Mouse (Mus musculus) gastrocnemius, adult 8-10 months (tissue): ENCODE data around the gene Ehbp1l1. TPM values are rescaled to one million over a fixed set of nuclear protein-coding genes. Genes with fewer than 3 reads are reported as not detected.

ENCODE experiments used
- DNase-seq, 2 experiments: peaks; one replicate each; pipeline ENCODE4 v3.0.0; 2022; ENCODE audit warnings: low spot score in 2 of 2
- microRNA-seq: library from miRNA; unstranded; fragments of <30 nt; microRNA quantifications from one replicate; pipeline ENCODE4 v1.2.0, GENCODE M21; 2022
- total RNA-seq, 4 experiments: library from RNA; stranded (reverse); gene quantifications; 2 replicates each; pipeline ENCODE4 v1.2.4; 2022

Gene Ehbp1l1
- total RNA-seq, 4 experiments from 2014 or later, result 195 to 259 (median 242) TPM

GRCm38 (mm10) chr19:5684236-5684635, 41.9 kb downstream of the Ehbp1l1 start:
- DNase-seq, result no peak

- DNase-seq, result no peak
Observed at GRCm38 (mm10) chr19:5680432-5680831, 45.7 kb downstream of the Ehbp1l1 start.

- no peak for DNase-seq
Observed at GRCm38 (mm10) chr19:5668372-5668771, 57.7 kb downstream of the Ehbp1l1 start.

GRCm38 (mm10) chr19:5666386-5666785, 59.7 kb downstream of the Ehbp1l1 start:
- DNase-seq, result no peak

- no peak for DNase-seq
Observed at GRCm38 (mm10) chr19:5665465-5665864, 60.7 kb downstream of the Ehbp1l1 start.

GRCm38 (mm10) chr19:5664669-5665257, 61.4 kb downstream of the Ehbp1l1 start:
- DNase-seq, result no peak

GRCm38 (mm10) chr19:5662981-5663913, 62.9 kb downstream of the Ehbp1l1 start, which contains the start of gene Sipa1:
TSS of gene Sipa1 (minus strand) at chr19:5663707.
- peak; percentile 88 to 90 for DNase-seq

GRCm38 (mm10) chr19:5662310-5662709, 63.8 kb downstream of the Ehbp1l1 start:
- DNase-seq, result no peak

GRCm38 (mm10) chr19:5660942-5661751, 65.0 kb downstream of the Ehbp1l1 start:
- no peak for DNase-seq

Small RNA genes within 50 kb of the gene (microRNA-seq; reads per million reads assigned to microRNA genes)
- not detected for gene Mir6987

Other genes starting within 250 kb of the Ehbp1l1 start
- gene Mus81, start 237.9 kb downstream of the Ehbp1l1 start, total RNA-seq, result 10 to 100 TPM; 18.5 to 22.8 (median 21.2) TPM
- 10 to 100 TPM; 44.8 to 57.2 (median 51.2) TPM for gene Cfl1, start 235.9 kb downstream of the Ehbp1l1 start, total RNA-seq
- gene 1700020D05Rik, start 222.5 kb downstream of the Ehbp1l1 start, total RNA-seq, result under 1 TPM in 3 of 4 experiments, not detected in 1; 0.31 to 0.67 (median 0.47) TPM
- 1 to 10 TPM; 5.3 to 6.4 (median 5.9) TPM for gene Snx32, start 215.8 kb downstream of the Ehbp1l1 start, total RNA-seq
- gene Ovol1, start 165.7 kb downstream of the Ehbp1l1 start, total RNA-seq, result not detected
- gene Ap5b1, start 158.3 kb downstream of the Ehbp1l1 start, total RNA-seq, result 1 to 10 TPM; 2.0 to 2.6 (median 2.5) TPM
- gene Rnaseh2c, start 124.4 kb downstream of the Ehbp1l1 start, total RNA-seq, result 10 to 100 TPM; 40.5 to 63.8 (median 50.9) TPM
- 10 to 100 TPM; 17.2 to 23.9 (median 21.6) TPM for gene Kat5, start 116.1 kb downstream of the Ehbp1l1 start, total RNA-seq
- gene Rela, start 88.8 kb downstream of the Ehbp1l1 start, total RNA-seq, result 10 to 100 TPM; 13.8 to 20.5 (median 15.0) TPM
- gene Sipa1, start 62.6 kb downstream of the Ehbp1l1 start, total RNA-seq, result 1 to 10 TPM; 2.1 to 6.9 (median 6.3) TPM
- gene Map3k11, start 37.6 kb downstream of the Ehbp1l1 start, total RNA-seq, result 1 to 10 TPM; 7.1 to 8.7 (median 8.1) TPM
- 10 to 100 TPM; 11.8 to 15.2 (median 13.7) TPM for gene Pcnx3, start 37.4 kb downstream of the Ehbp1l1 start, total RNA-seq
- not detected for gene Kcnk7, start 21.9 kb downstream of the Ehbp1l1 start, total RNA-seq
- 10 to 100 TPM; 17.0 to 18.5 (median 18.2) TPM for gene Fam89b, start 3.3 kb upstream of the Ehbp1l1 start, total RNA-seq
- gene Ltbp3, start 14.6 kb upstream of the Ehbp1l1 start, total RNA-seq, result 10 to 100 TPM; 32.6 to 42.8 (median 39.2) TPM
- 10 to 100 TPM; 71.4 to 91.0 (median 82.6) TPM for gene Scyl1, start 45.1 kb upstream of the Ehbp1l1 start, total RNA-seq
- 1 to 10 TPM; 2.7 to 4.5 (median 3.0) TPM for gene Frmd8, start 149.0 kb upstream of the Ehbp1l1 start, total RNA-seq
- gene Slc25a45, start 151.5 kb upstream of the Ehbp1l1 start, total RNA-seq, result 1 to 10 TPM in 3 of 4 experiments, under 1 TPM in 1; 0.80 to 1.3 (median 1.1) TPM
- gene Tigd3, start 167.8 kb upstream of the Ehbp1l1 start, total RNA-seq, result under 1 TPM; 0.12 to 0.34 (median 0.26) TPM
- 10 to 100 TPM; 70.5 to 97.8 (median 77.4) TPM for gene Dpf2, start 186.7 kb upstream of the Ehbp1l1 start, total RNA-seq
- gene Cdc42ep2, start 198.5 kb upstream of the Ehbp1l1 start, total RNA-seq, result 1 to 10 TPM; 8.6 to 9.9 (median 8.7) TPM
- 1 to 10 TPM; 4.5 to 9.4 (median 7.2) TPM for gene Pola2, start 237.9 kb upstream of the Ehbp1l1 start, total RNA-seq